Mouse (Mus musculus) E14TG2a.4 (cell line): ENCODE measurements around the gene Abcd3.
A peak's percentile ranks its signal among the peaks of the same experiment; 100 is the strongest.

Experiments used
- H3K27me3 ChIP-seq: 2 replicates; pipeline ENCODE4 v1.6.1; 2014; ENCODE audit warnings: low read length, control low read depth; ENCODE audit not compliant: insufficient read depth
- H3K36me3 ChIP-seq: 2 replicates; pipeline ENCODE4 v1.6.1; 2014; ENCODE audit warnings: low read length, control low read depth; ENCODE audit not compliant: insufficient read depth
- H3K4me1 ChIP-seq: replicated peaks from 2 replicates; pipeline ENCODE4 v1.6.1; 2014; ENCODE audit warnings: low read depth, low read length, control low read depth
- H3K4me3 ChIP-seq: replicated peaks from 2 replicates; pipeline ENCODE4 v1.5.1; 2014; ENCODE audit warnings: mild to moderate bottlenecking, low read length
- H3K9me3 ChIP-seq: 2 replicates; pipeline ENCODE4 v1.6.1; 2014; ENCODE audit warnings: low read length, control low read depth
- CTCF ChIP-seq: conservative IDR thresholded peaks from 2 replicates; pipeline ENCODE4 v1.5.1; 2014; ENCODE audit warnings: low read length
- NANOG ChIP-seq: IDR thresholded peaks from 2 replicates; pipeline ENCODE4 v1.6.1; 2014; ENCODE audit warnings: borderline replicate concordance, low read length, mixed read lengths
- POU5F1 ChIP-seq: IDR thresholded peaks from 2 replicates; pipeline ENCODE4 v1.6.1; 2014; ENCODE audit warnings: low read length, borderline replicate concordance

The Abcd3 gene

GRCm38 (mm10) chr3:121738742-121739342 lies 76.3 kb downstream of the Abcd3 start:
- Histone ChIP-seq H3K9me3 (no peaks in the 10 kb centered on the region), H3K4me1 (peaks cover 68% of the 10 kb centered on the region), H3K36me3 (no peaks in the 10 kb centered on the region), H3K4me3 (no peak overlapping the region), H3K27me3 (no peaks in the 10 kb centered on the region)
- no peak for TF ChIP-seq NANOG
- no peak for TF ChIP-seq POU5F1

GRCm38 (mm10) chr3:121737901-121738300 lies 77.2 kb downstream of the Abcd3 start:
- TF ChIP-seq POU5F1: no peak
- H3K4me1 ChIP-seq: peaks cover 72% of the 10 kb centered on the region
- H3K4me3 ChIP-seq: 0 out of 2 replicates have a peak overlapping the region, but pooled peaks have one; percentile 7
- H3K9me3 ChIP-seq: no peaks in the 10 kb centered on the region
- no peaks in the 10 kb centered on the region for H3K36me3 ChIP-seq
- H3K27me3 ChIP-seq: peaks cover 5% of the 10 kb centered on the region

- no peaks in the 10 kb centered on the region for H3K9me3 ChIP-seq
- H3K4me3 ChIP-seq: no peak overlapping the region
- peaks cover 70% of the 10 kb centered on the region for H3K4me1 ChIP-seq
- H3K27me3 ChIP-seq: peaks cover 7% of the 10 kb centered on the region
- TF ChIP-seq NANOG (no peak), POU5F1 (no peak), CTCF (peak; percentile 45)
- peaks cover 3% of the 10 kb centered on the region for H3K36me3 ChIP-seq
These were observed 77.6 kb downstream of the Abcd3 start for GRCm38 (mm10) chr3:121737453-121737852.

GRCm38 (mm10) chr3:121736025-121736744 lies 78.9 kb downstream of the Abcd3 start:
- H3K4me3 ChIP-seq: peak overlapping the region; percentile 49
- no peaks in the 10 kb centered on the region for H3K9me3 ChIP-seq
- peaks cover 8% of the 10 kb centered on the region for H3K27me3 ChIP-seq
- TF ChIP-seq POU5F1 (no peak), CTCF (peak; percentile 65), NANOG (no peak)
- H3K4me1 ChIP-seq: peaks cover 64% of the 10 kb centered on the region
- peaks cover 16% of the 10 kb centered on the region for H3K36me3 ChIP-seq

GRCm38 (mm10) chr3:121735542-121735941 lies 79.6 kb downstream of the Abcd3 start:
- Histone ChIP-seq H3K4me1 (peaks cover 61% of the 10 kb centered on the region), H3K9me3 (no peaks in the 10 kb centered on the region), H3K4me3 (no peak overlapping the region), H3K27me3 (peaks cover 8% of the 10 kb centered on the region), H3K36me3 (peaks cover 16% of the 10 kb centered on the region)
- TF ChIP-seq POU5F1 (no peak), NANOG (no peak), CTCF (no peak)

GRCm38 (mm10) chr3:121729678-121730077 lies 85.4 kb downstream of the Abcd3 start:
- Histone ChIP-seq H3K4me3 (no peak overlapping the region), H3K9me3 (no peaks in the 10 kb centered on the region), H3K36me3 (peaks cover 29% of the 10 kb centered on the region), H3K27me3 (peaks cover 28% of the 10 kb centered on the region), H3K4me1 (peaks cover 13% of the 10 kb centered on the region)
- TF ChIP-seq CTCF (no peak), NANOG (no peak), POU5F1 (no peak)

- H3K9me3 ChIP-seq: no peaks in the 10 kb centered on the region
These were observed 89.5 kb downstream of the Abcd3 start for GRCm38 (mm10) chr3:121725651-121726050.

GRCm38 (mm10) chr3:121724553-121724952 lies 90.5 kb downstream of the Abcd3 start:
- Histone ChIP-seq H3K4me3 (no peak overlapping the region), H3K4me1 (peaks cover 22% of the 10 kb centered on the region), H3K27me3 (peaks cover 59% of the 10 kb centered on the region), H3K9me3 (no peaks in the 10 kb centered on the region), H3K36me3 (peaks cover 7% of the 10 kb centered on the region; the same call in 1 of the 2 replicates)
- TF ChIP-seq NANOG (no peak), CTCF (no peak), POU5F1 (no peak)

More at GRCm38 (mm10) chr3:121725651-121726050, 89.5 kb downstream of the Abcd3 start:
- no peak for TF ChIP-seq CTCF
- TF ChIP-seq NANOG: no peak
- TF ChIP-seq POU5F1: no peak
- Histone ChIP-seq H3K4me3 (no peak overlapping the region), H3K36me3 (peaks cover 13% of the 10 kb centered on the region), H3K4me1 (peaks cover 22% of the 10 kb centered on the region), H3K27me3 (peaks cover 53% of the 10 kb centered on the region)
